Mouse (Mus musculus): ENCODE data around the gene Adam23.

Adam23 gene

DNA sequence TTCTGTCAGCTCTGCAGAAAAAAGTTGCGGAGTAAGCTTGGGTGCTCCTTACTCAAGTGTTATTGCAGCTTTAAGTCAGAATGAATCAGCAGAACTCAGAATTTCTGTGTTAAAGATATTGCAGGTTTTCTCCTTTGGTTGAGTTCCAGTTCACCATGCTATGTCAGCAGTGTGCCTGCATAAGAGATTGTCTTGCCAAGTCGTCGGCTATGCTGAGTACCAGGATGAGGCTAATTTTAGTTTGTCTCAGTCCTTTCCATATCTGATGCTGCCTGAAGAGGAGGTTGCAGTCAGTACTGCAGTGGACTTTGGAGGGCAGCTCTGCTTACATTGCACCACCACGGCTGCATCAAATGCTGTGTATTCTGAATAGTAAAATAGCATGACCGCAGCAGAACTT is 33.3 kb downstream of the Adam23 start:
- no peak for DNase-seq (ENCODE audit: low spot score in 2 of 2)

- no peak for DNase-seq (ENCODE audit: low spot score in 2 of 2)
Observed at GRCm38 (mm10) chr1:63484646-63485045, 39.0 kb downstream of the Adam23 start.

DNA sequence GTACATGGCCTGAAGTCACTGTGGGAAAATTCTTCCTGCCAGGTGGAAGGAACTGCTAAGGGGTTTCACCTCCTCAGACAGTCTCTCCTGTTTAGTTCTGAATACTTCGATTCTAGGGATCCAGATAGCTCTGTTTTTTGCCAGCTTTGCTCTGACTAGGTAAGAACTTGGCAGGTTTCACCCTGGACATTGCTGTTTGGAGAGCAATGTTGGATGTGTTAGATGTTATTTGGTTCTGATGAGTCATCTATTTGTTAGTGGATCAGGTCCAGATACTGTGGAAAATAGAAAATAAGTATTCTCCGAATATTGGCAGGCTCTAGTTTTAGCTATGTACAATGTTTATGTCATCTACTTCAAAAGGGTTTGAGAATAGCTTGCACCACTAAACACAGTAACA is 41.0 kb downstream of the Adam23 start:
- DNase-seq (ENCODE audit: low spot score in 2 of 2) = no peak

- no peak for DNase-seq (ENCODE audit: low spot score in 2 of 2)
Observed at GRCm38 (mm10) chr1:63491001-63491400, 45.3 kb downstream of the Adam23 start.

GRCm38 (mm10) chr1:63493325-63493724 is 47.6 kb downstream of the Adam23 start:
- no peak for DNase-seq (ENCODE audit: low spot score in 2 of 2)

DNA sequence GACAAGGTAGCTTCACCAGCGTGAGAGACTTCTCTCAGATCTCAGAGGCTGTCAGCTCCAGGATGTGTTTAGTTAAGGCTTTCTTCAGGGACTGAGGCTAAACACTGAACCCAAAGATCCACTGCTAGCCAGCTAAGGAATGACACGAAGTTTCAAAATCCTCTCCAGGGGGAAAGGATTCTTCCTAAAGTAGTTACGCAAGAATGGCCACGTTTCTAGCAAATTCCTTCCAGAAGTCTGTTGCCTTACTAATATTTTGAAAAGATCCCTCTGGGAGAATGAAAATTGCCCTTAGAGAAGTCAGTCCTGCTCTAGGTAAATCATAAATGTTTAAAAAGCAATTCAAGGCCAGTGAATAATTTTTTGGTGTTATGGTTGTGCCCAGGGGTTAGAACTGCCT is 61.7 kb downstream of the Adam23 start:
- DNase-seq (ENCODE audit: low spot score in 2 of 2) = no peak

- DNase-seq (ENCODE audit: low spot score in 2 of 2) = no peak
Observed at GRCm38 (mm10) chr1:63508801-63509200, 63.1 kb downstream of the Adam23 start.

DNA sequence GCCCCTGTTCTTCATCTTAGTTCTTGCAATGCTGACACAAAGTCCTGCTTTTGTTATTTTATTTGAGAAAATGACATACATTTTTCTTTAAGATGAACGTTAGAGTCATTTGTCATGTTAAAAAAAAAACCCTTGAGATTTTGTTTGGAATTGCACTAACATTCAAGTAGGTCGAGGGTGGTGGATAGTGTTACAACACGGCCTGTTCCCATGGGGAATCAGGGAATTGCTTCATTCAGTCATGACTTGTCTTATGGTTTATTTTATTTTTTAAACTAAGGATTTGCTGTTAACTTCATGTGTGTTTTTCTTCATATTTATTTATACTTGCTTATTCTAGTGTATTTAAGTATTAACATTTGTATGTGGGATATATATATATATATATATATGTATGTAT is 65.7 kb downstream of the Adam23 start:
- DNase-seq (ENCODE audit: low spot score in 2 of 2) = no peak

GRCm38 (mm10) chr1:63517800-63518199 is 72.1 kb downstream of the Adam23 start:
- no peak for DNase-seq (ENCODE audit: low spot score in 2 of 2)

- no peak for DNase-seq (ENCODE audit: low spot score in 2 of 2)
Observed at GRCm38 (mm10) chr1:63518814-63519213, 73.1 kb downstream of the Adam23 start.

DNA sequence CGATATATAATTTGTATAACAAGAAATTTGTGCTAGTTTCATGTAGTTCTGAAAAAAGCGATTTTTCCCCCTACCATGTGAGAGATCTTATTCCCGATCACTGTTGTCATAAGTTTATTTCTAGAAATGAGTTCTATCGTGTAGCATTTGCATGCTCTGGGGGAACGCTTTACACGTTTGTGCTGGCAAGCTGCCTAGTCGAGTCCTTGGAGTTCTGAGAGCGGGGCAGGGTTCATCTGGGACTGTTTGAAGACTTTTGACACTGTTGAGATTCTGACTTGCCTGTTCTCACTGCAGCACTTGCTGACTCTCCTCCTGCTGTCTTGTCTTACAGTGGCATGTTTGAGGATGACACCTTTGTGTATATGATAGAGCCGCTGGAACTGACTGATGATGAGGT is 84.2 kb downstream of the Adam23 start:
- no peak for DNase-seq (ENCODE audit: low spot score in 2 of 2)

DNA sequence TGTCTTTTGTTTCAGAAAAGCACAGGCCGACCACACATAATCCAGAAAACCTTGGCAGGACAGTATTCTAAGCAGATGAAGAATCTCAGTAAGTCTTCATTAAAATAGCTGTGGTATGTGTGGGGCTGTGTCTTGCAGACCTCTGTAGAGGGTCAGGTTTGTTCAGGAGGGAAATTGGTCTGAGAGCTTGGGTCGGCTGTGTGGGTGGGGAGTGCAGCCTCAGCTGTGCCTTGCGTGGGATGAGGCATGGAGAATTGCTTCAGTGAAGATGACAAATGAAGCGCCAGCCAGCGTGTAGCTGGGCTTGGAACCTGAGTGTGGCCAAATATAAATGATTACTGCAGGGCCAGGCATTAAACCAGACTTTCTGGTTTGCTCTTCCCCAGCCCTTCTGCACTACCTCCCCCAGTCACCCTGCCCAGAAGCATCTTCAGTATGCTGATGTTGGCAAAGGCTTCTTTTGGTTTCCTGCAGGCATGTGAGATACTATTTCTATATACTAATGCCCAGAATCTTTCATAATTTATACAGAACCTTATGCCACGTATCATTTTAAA is 88.7 kb downstream of the Adam23 start:
- DNase-seq (ENCODE audit: low spot score in 2 of 2) = no peak

- no peak for DNase-seq (ENCODE audit: low spot score in 2 of 2)
Observed at GRCm38 (mm10) chr1:63539884-63540613, 94.4 kb downstream of the Adam23 start.

- DNase-seq (ENCODE audit: low spot score in 2 of 2) = no peak
Observed at GRCm38 (mm10) chr1:63544122-63544521, 98.4 kb downstream of the Adam23 start.

- DNase-seq (ENCODE audit: low spot score in 2 of 2) = no peak
Observed at GRCm38 (mm10) chr1:63553039-63553438, 107.3 kb downstream of the Adam23 start.

- DNase-seq (ENCODE audit: low spot score in 2 of 2) = no peak
Observed at GRCm38 (mm10) chr1:63561772-63562520, 116.3 kb downstream of the Adam23 start.

GRCm38 (mm10) chr1:63563928-63564327 is 118.2 kb downstream of the Adam23 start:
- DNase-seq (ENCODE audit: low spot score in 2 of 2) = no peak

GRCm38 (mm10) chr1:63566501-63566900 is 120.8 kb downstream of the Adam23 start:
- no peak for DNase-seq (ENCODE audit: low spot score in 2 of 2)

GRCm38 (mm10) chr1:63567031-63567430 is 121.3 kb downstream of the Adam23 start:
- DNase-seq (ENCODE audit: low spot score in 2 of 2) = no peak

DNA sequence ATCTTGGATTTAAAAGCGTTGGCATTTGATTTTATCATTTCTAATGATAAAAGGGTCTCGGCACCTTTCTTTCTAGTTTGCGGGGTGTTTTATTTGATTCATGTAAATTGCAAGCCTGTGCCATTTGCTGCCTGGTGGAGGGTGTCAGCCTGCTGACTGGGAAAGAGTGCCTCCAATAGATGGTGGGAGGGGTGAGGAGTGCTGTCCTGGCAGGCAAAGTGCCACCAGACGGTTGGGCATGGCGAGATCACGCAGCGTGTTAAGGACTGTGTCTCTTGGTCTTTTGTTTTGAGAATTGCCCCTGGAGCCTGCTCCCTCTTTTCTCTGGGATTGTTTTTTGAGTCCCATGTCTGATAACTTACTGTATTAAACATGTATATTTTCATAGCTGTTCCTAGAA is 126.5 kb downstream of the Adam23 start:
- no peak for DNase-seq (ENCODE audit: low spot score in 2 of 2)

DNA sequence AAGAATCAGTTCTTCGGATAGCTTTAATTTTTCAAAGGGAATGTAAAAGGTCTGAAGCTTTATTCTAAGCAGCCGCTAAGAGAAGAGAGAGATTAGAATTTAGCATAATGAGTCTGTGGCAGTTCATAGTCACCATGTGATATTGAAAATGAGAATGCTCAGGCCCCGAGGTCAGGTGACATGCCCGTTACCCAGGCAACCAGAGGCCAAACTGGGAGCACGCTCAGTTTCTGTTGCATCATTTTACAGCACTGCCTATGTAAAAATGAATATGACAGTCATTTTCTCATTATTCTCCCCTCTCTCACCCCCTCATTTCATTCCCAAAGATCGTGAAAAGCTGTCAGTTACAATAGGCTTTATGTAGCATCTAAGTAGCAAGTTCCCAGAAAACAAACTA is 127.7 kb downstream of the Adam23 start:
- DNase-seq (ENCODE audit: low spot score in 2 of 2) = no peak

DNA sequence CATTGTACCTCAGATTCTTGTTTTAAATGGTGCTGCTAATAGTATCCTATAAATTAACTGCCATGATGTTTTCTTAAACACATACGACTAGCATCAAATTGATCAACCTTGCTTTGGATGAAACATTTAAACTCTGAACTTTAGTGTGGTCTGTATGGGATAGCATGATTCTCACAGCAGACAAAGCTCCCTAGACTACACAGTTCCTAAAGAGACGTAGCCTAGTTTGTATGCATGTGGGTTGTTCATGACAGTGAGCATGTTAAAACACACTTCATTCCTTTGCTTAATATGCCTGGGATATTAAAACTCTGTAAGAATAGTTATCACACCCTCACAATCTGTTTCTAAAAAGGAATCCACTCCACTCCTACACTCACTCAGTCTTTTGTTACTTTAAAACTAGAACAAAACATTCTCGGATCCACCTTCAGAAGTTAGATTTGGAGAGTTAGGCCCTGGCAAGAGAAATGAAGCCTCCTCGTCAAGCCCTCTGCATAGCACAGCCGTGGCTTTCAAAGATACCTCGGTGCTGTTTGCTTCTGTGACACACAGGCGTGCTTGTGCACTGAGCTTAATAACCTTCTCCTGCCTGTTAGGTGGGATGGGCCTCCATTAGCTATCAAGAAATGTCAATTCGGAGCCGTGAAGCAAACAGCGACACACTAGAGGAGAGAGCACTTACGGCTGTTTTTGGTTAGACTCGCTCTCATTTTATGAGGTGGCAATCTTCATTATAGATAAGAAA is 128.3 kb downstream of the Adam23 start:
- DNase-seq (ENCODE audit: low spot score in 2 of 2) = no peak

Data from frontal cortex, postnatal 14 days (tissue).